Mouse (Mus musculus): ENCODE data around the gene Ahrr. TPM values are rescaled to one million over a fixed set of nuclear protein-coding genes. Genes with fewer than 3 reads are reported as not detected.

Gene Ahrr
- 0.21 and 0.36 TPM in 2 replicates for polyA plus RNA-seq (2015; fragmentation: Nextera tagmentation; extraction: Ambion mirVana)

GRCm38 (mm10) chr13:74292167-74292566 is at the start of gene Ahrr:
Gene Ahrr, minus strand, starts transcription at chr13:74292331.
- H3K4me1 ChIP-seq (ENCODE audit: insufficient read depth), result peaks cover 5% of the 10 kb centered on the region
- H3K4me3 ChIP-seq (ENCODE audit: low read depth, low read length), result 0 out of 2 replicates have a peak within 1 kb of the TSS, but pooled peaks have one; percentile 6
- TF ChIP-seq EP300 (IDR thresholded peaks at IDR 0.05; ENCODE audit: low read depth) (no peak), CTCF (IDR thresholded peaks at IDR 0.05; ENCODE audit: low read depth) (peak; percentile 58)
- H3K27ac ChIP-seq (ENCODE audit: low read depth), result no peak within 1 kb of the TSS
- H3K27me3 ChIP-seq (ENCODE audit: insufficient read depth, low read length), result peaks cover 8% of the 10 kb centered on the region; the same call in 1 of the 2 replicates
- H3K4me2 ChIP-seq (ENCODE audit: low read depth, low read length), result peak within 1 kb of the TSS; percentile 48
- DNase-seq (peak; percentile 59), ATAC-seq (no peak)
- H3K9ac ChIP-seq (replicated peaks), result no peak within 1 kb of the TSS
- H3K36me3 ChIP-seq (replicated peaks; ENCODE audit: insufficient read depth, low read length), result no peaks in the 10 kb centered on the region
- under 1% methylated on average over 27 of the region's 27 CpGs for WGBS (ENCODE audit: insufficient replicate concordance)
- no peaks in the 10 kb centered on the region for H3K9me3 ChIP-seq (ENCODE audit: low read length)

GRCm38 (mm10) chr13:74341036-74341435 is 48.9 kb upstream of the Ahrr start:
- Histone ChIP-seq H3K9me3 (ENCODE audit: low read length) (no peaks in the 10 kb centered on the region), H3K36me3 (replicated peaks; ENCODE audit: insufficient read depth, low read length) (peaks cover 54% of the 10 kb centered on the region), H3K4me2 (ENCODE audit: low read depth, low read length) (no peak overlapping the region), H3K4me1 (ENCODE audit: insufficient read depth) (no peaks in the 10 kb centered on the region), H3K27ac (ENCODE audit: low read depth) (no peak overlapping the region), H3K27me3 (ENCODE audit: insufficient read depth, low read length) (no peaks in the 10 kb centered on the region), H3K9ac (replicated peaks) (no peak overlapping the region), H3K4me3 (ENCODE audit: low read depth, low read length) (no peak overlapping the region)
- 42% methylated on average over 3 of the region's 3 CpGs for WGBS (ENCODE audit: insufficient replicate concordance)
- ATAC-seq (peak; percentile 73), DNase-seq (peak; percentile 47)
- TF ChIP-seq CTCF (IDR thresholded peaks at IDR 0.05; ENCODE audit: low read depth), result peak; percentile 80
- TF ChIP-seq EP300 (IDR thresholded peaks at IDR 0.05; ENCODE audit: low read depth), result no peak

GRCm38 (mm10) chr13:74329321-74329720 is 37.2 kb upstream of the Ahrr start:
- ATAC-seq, result no peak
- H3K36me3 ChIP-seq (replicated peaks; ENCODE audit: insufficient read depth, low read length), result peaks cover 59% of the 10 kb centered on the region

GRCm38 (mm10) chr13:74317170-74317849 is 25.2 kb upstream of the Ahrr start, which contains the start of gene Pdcd6:
Gene Pdcd6, minus strand, starts transcription at chr13:74317580.
- peak; percentile 97 for DNase-seq
- H3K4me2 ChIP-seq (ENCODE audit: low read depth, low read length), result peak within 1 kb of the TSS; percentile 84
- peak within 1 kb of the TSS; percentile 75 for H3K4me3 ChIP-seq (ENCODE audit: low read depth, low read length)
- H3K27ac ChIP-seq (ENCODE audit: low read depth), result peak within 1 kb of the TSS; percentile 82
- ATAC-seq, result peak; percentile 97
- WGBS (ENCODE audit: insufficient replicate concordance), result under 1% methylated on average over 36 of the region's 36 CpGs
- TF ChIP-seq EP300 (IDR thresholded peaks at IDR 0.05; ENCODE audit: low read depth), result no peak
- TF ChIP-seq CTCF (IDR thresholded peaks at IDR 0.05; ENCODE audit: low read depth), result no peak
- H3K36me3 ChIP-seq (replicated peaks; ENCODE audit: insufficient read depth, low read length), result peaks cover 33% of the 10 kb centered on the region
- H3K9me3 ChIP-seq (ENCODE audit: low read length), result no peaks in the 10 kb centered on the region
- peaks cover 14% of the 10 kb centered on the region for H3K4me1 ChIP-seq (ENCODE audit: insufficient read depth)
- H3K27me3 ChIP-seq (ENCODE audit: insufficient read depth, low read length), result no peaks in the 10 kb centered on the region
- H3K9ac ChIP-seq (replicated peaks), result peak within 1 kb of the TSS; percentile 77

More at GRCm38 (mm10) chr13:74329321-74329720, 37.2 kb upstream of the Ahrr start:
- no peaks in the 10 kb centered on the region for H3K4me1 ChIP-seq (ENCODE audit: insufficient read depth)
- no peak for DNase-seq
- no peak overlapping the region for H3K4me3 ChIP-seq (ENCODE audit: low read depth, low read length)
- no peak for TF ChIP-seq EP300 (IDR thresholded peaks at IDR 0.05; ENCODE audit: low read depth)
- TF ChIP-seq CTCF (IDR thresholded peaks at IDR 0.05; ENCODE audit: low read depth), result no peak
- H3K9ac ChIP-seq (replicated peaks), result no peak overlapping the region
- no peaks in the 10 kb centered on the region for H3K9me3 ChIP-seq (ENCODE audit: low read length)
- no peak overlapping the region for H3K27ac ChIP-seq (ENCODE audit: low read depth)
- H3K4me2 ChIP-seq (ENCODE audit: low read depth, low read length), result no peak overlapping the region
- H3K27me3 ChIP-seq (ENCODE audit: insufficient read depth, low read length), result no peaks in the 10 kb centered on the region

- DNase-seq (no peak), ATAC-seq (peak; percentile 49)
- Histone ChIP-seq H3K9ac (replicated peaks) (peak overlapping the region; percentile 77), H3K4me2 (ENCODE audit: low read depth, low read length) (peak overlapping the region; percentile 84), H3K27ac (ENCODE audit: low read depth) (peak overlapping the region; percentile 82), H3K4me3 (ENCODE audit: low read depth, low read length) (peak overlapping the region; percentile 75), H3K9me3 (ENCODE audit: low read length) (no peaks in the 10 kb centered on the region), H3K27me3 (ENCODE audit: insufficient read depth, low read length) (no peaks in the 10 kb centered on the region), H3K4me1 (ENCODE audit: insufficient read depth) (peaks cover 14% of the 10 kb centered on the region), H3K36me3 (replicated peaks; ENCODE audit: insufficient read depth, low read length) (peaks cover 27% of the 10 kb centered on the region)
- WGBS (ENCODE audit: insufficient replicate concordance), result under 1% methylated on average over 15 of the region's 15 CpGs
- TF ChIP-seq CTCF (IDR thresholded peaks at IDR 0.05; ENCODE audit: low read depth), result no peak
- no peak for TF ChIP-seq EP300 (IDR thresholded peaks at IDR 0.05; ENCODE audit: low read depth)
Measured at GRCm38 (mm10) chr13:74316789-74317169, 24.6 kb upstream of the Ahrr start.

GRCm38 (mm10) chr13:74316386-74316785 is 24.3 kb upstream of the Ahrr start:
- TF ChIP-seq EP300 (IDR thresholded peaks at IDR 0.05; ENCODE audit: low read depth) (no peak), CTCF (IDR thresholded peaks at IDR 0.05; ENCODE audit: low read depth) (no peak)
- DNase-seq (no peak), ATAC-seq (no peak)
- no peaks in the 10 kb centered on the region for H3K27me3 ChIP-seq (ENCODE audit: insufficient read depth, low read length)
- peak overlapping the region; percentile 84 for H3K4me2 ChIP-seq (ENCODE audit: low read depth, low read length)
- H3K36me3 ChIP-seq (replicated peaks; ENCODE audit: insufficient read depth, low read length), result peaks cover 23% of the 10 kb centered on the region
- H3K27ac ChIP-seq (ENCODE audit: low read depth), result peak overlapping the region; percentile 82
- 14% methylated on average over 4 of the region's 4 CpGs for whole genome bisulfite sequencing (ENCODE audit: insufficient replicate concordance)
- H3K9ac ChIP-seq (replicated peaks), result peak overlapping the region; percentile 77
- H3K9me3 ChIP-seq (ENCODE audit: low read length), result no peaks in the 10 kb centered on the region
- H3K4me3 ChIP-seq (ENCODE audit: low read depth, low read length), result peak overlapping the region; percentile 75
- peaks cover 14% of the 10 kb centered on the region for H3K4me1 ChIP-seq (ENCODE audit: insufficient read depth)
